Mouse (Mus musculus): ENCODE data around the gene Fam71e2.

- peak; percentile 88 for TF ChIP-seq POLR2A (IDR thresholded peaks at IDR 0.05; ENCODE audit: low read depth, low read length)
- no peak for TF ChIP-seq CTCF (conservative IDR thresholded peaks at IDR 0.05; ENCODE audit: insufficient read depth, insufficient read length, low read depth, low read length)
Observed at GRCm38 (mm10) chr7:4812303-4813104, 41.4 kb upstream of the Fam71e2 start, which contains the start of gene Ube2s.

Data from kidney, adult 2 months (tissue).